Mouse (Mus musculus): ENCODE results near the gene Ddx39b. TPM values are rescaled to one million over a fixed set of nuclear protein-coding genes. Genes with fewer than 3 reads are reported as not detected.
"Not testable (repeated sequence)": the region's sequence is repeated elsewhere in the genome, so short reads cannot be mapped to it uniquely, and the experiment has no call there.

The Ddx39b gene
- polyA plus RNA-seq, 2 experiments: 127 to 199 TPM

GRCm38 (mm10) chr17:35226561-35227046 lies 14.9 kb upstream of the Ddx39b start:
- Histone ChIP-seq H3K4me1 (replicated peaks; ENCODE audit: control insufficient read depth in 2 of 2, insufficient read depth in 2 of 2, low read length in 1 of 2) (no peaks in the 10 kb centered on the region), H3K36me3 (replicated peaks; ENCODE audit: control insufficient read depth, insufficient read depth, low read depth) (peaks cover 14% of the 10 kb centered on the region)
- DNase-seq (ENCODE audit: low read depth in 3 of 3, low spot score in 3 of 3): no peak

DNA sequence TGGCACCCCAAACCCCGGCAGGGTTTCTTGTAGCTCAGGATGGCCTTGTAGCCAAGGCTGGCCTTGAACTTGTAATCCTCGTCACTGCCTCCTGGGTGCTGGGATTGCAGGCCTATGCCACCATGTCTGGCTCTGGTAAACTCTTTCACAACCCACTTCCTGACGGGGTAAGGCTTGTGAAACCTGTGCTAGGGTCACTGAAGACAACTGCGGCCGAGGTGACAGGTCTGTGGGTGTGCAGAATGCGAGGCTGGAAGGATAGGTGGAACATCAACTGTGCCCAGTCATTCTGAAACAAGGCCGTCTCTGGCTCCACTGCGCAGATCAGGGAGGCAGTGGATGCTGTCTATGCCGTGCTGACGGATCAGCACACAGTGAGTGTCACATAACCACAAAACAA lies 10.5 kb upstream of the Ddx39b start:
- ATAC-seq (ENCODE audit: insufficient read depth): no peak
- no peak overlapping the region for H3K4me2 ChIP-seq (ENCODE audit: low read depth)
- WGBS (ENCODE audit: insufficient replicate concordance): 76% methylated on average over 10 of the region's 10 CpGs

More at GRCm38 (mm10) chr17:35226561-35227046, 14.9 kb upstream of the Ddx39b start:
- H3K9ac ChIP-seq (replicated peaks): no peak overlapping the region
- no peak for ATAC-seq (ENCODE audit: insufficient read depth)
- H3K27ac ChIP-seq: no peak overlapping the region
- WGBS (ENCODE audit: insufficient replicate concordance): 63% methylated on average over 14 of the region's 14 CpGs
- H3K4me3 ChIP-seq (ENCODE audit: insufficient read depth in 1 of 2, low read depth in 2 of 2, low read length in 2 of 2): no peak overlapping the region
- no peak overlapping the region for H3K4me2 ChIP-seq (ENCODE audit: low read depth)
- H3K9me3 ChIP-seq (ENCODE audit: control insufficient read depth, low read length): no peaks in the 10 kb centered on the region
- H3K27me3 ChIP-seq (ENCODE audit: control insufficient read depth, insufficient read depth, low read length): no peaks in the 10 kb centered on the region
- TF ChIP-seq EP300 (IDR thresholded peaks at IDR 0.05; ENCODE audit: low read depth) (no peak), CTCF (IDR thresholded peaks at IDR 0.05; ENCODE audit: low read depth) (no peak)

GRCm38 (mm10) chr17:35232043-35232442 lies 9.5 kb upstream of the Ddx39b start:
- H3K4me3 ChIP-seq (ENCODE audit: insufficient read depth in 1 of 2, low read depth in 2 of 2, low read length in 2 of 2): no peak overlapping the region
- DNase-seq (ENCODE audit: low read depth in 3 of 3, low spot score in 3 of 3): peak; percentile 50 to 59 (median 57)
- no peak for ATAC-seq (ENCODE audit: insufficient read depth)
- H3K36me3 ChIP-seq (replicated peaks; ENCODE audit: control insufficient read depth, insufficient read depth, low read depth): peaks cover 16% of the 10 kb centered on the region
- peak overlapping the region; percentile 32 for H3K4me2 ChIP-seq (ENCODE audit: low read depth)
- TF ChIP-seq EP300 (IDR thresholded peaks at IDR 0.05; ENCODE audit: low read depth) (no peak), CTCF (IDR thresholded peaks at IDR 0.05; ENCODE audit: low read depth) (peak; percentile 96)
- peaks cover 0 to 5% of the 10 kb centered on the region in 2 experiments; a peak in 1 of 4 replicates for H3K4me1 ChIP-seq (replicated peaks; ENCODE audit: control insufficient read depth in 2 of 2, insufficient read depth in 2 of 2, low read length in 1 of 2)
- H3K27me3 ChIP-seq (ENCODE audit: control insufficient read depth, insufficient read depth, low read length): no peaks in the 10 kb centered on the region
- 8% methylated on average over 12 of the region's 12 CpGs for WGBS (ENCODE audit: insufficient replicate concordance)
- no peaks in the 10 kb centered on the region for H3K9me3 ChIP-seq (ENCODE audit: control insufficient read depth, low read length)
- no peak overlapping the region for H3K9ac ChIP-seq (replicated peaks)
- no peak overlapping the region for H3K27ac ChIP-seq

More for the DNA sequence above, 10.5 kb upstream of the Ddx39b start:
- H3K27me3 ChIP-seq (ENCODE audit: control insufficient read depth, insufficient read depth, low read length): no peaks in the 10 kb centered on the region
- TF ChIP-seq CTCF (IDR thresholded peaks at IDR 0.05; ENCODE audit: low read depth): no peak
- TF ChIP-seq EP300 (IDR thresholded peaks at IDR 0.05; ENCODE audit: low read depth): no peak
- no peak for DNase-seq (ENCODE audit: low read depth in 3 of 3, low spot score in 3 of 3)
- H3K4me3 ChIP-seq (ENCODE audit: insufficient read depth in 1 of 2, low read depth in 2 of 2, low read length in 2 of 2): no peak overlapping the region
- peaks cover 0 to 5% of the 10 kb centered on the region in 2 experiments; a peak in 1 of 4 replicates for H3K4me1 ChIP-seq (replicated peaks; ENCODE audit: control insufficient read depth in 2 of 2, insufficient read depth in 2 of 2, low read length in 1 of 2)
- H3K9me3 ChIP-seq (ENCODE audit: control insufficient read depth, low read length): no peaks in the 10 kb centered on the region
- peaks cover 16% of the 10 kb centered on the region for H3K36me3 ChIP-seq (replicated peaks; ENCODE audit: control insufficient read depth, insufficient read depth, low read depth)
- H3K9ac ChIP-seq (replicated peaks): no peak overlapping the region
- no peak overlapping the region for H3K27ac ChIP-seq

- H3K4me2 ChIP-seq (ENCODE audit: low read depth): peak overlapping the region; percentile 32
- H3K9ac ChIP-seq (replicated peaks): no peak overlapping the region
- peaks cover 16% of the 10 kb centered on the region for H3K36me3 ChIP-seq (replicated peaks; ENCODE audit: control insufficient read depth, insufficient read depth, low read depth)
- ATAC-seq (ENCODE audit: insufficient read depth) (no peak), DNase-seq (ENCODE audit: low read depth in 3 of 3, low spot score in 3 of 3) (no peak)
- H3K27ac ChIP-seq: no peak overlapping the region
- peaks cover 0 to 5% of the 10 kb centered on the region in 2 experiments; a peak in 1 of 4 replicates for H3K4me1 ChIP-seq (replicated peaks; ENCODE audit: control insufficient read depth in 2 of 2, insufficient read depth in 2 of 2, low read length in 1 of 2)
- TF ChIP-seq EP300 (IDR thresholded peaks at IDR 0.05; ENCODE audit: low read depth) (no peak), CTCF (IDR thresholded peaks at IDR 0.05; ENCODE audit: low read depth) (no peak)
- no peaks in the 10 kb centered on the region for H3K9me3 ChIP-seq (ENCODE audit: control insufficient read depth, low read length)
- no peaks in the 10 kb centered on the region for H3K27me3 ChIP-seq (ENCODE audit: control insufficient read depth, insufficient read depth, low read length)
- WGBS (ENCODE audit: insufficient replicate concordance): 60% methylated on average over 5 of the region's 5 CpGs
- no peak overlapping the region for H3K4me3 ChIP-seq (ENCODE audit: insufficient read depth in 1 of 2, low read depth in 2 of 2, low read length in 2 of 2)
Observed at GRCm38 (mm10) chr17:35232659-35233058, 8.9 kb upstream of the Ddx39b start.

- TF ChIP-seq CTCF (IDR thresholded peaks at IDR 0.05; ENCODE audit: low read depth): no peak
- TF ChIP-seq EP300 (IDR thresholded peaks at IDR 0.05; ENCODE audit: low read depth): no peak
- Histone ChIP-seq H3K4me2 (ENCODE audit: low read depth) (peak within 1 kb of the TSS; percentile 86), H3K4me1 (replicated peaks; ENCODE audit: control insufficient read depth in 2 of 2, insufficient read depth in 2 of 2, low read length in 1 of 2) (peaks cover 0 to 5% of the 10 kb centered on the region in 2 experiments; a peak in 1 of 4 replicates), H3K9ac (replicated peaks) (peak within 1 kb of the TSS; percentile 76), H3K36me3 (replicated peaks; ENCODE audit: control insufficient read depth, insufficient read depth, low read depth) (peaks cover 16% of the 10 kb centered on the region), H3K27ac (peak within 1 kb of the TSS; percentile 86; the same call in 1 of the 2 replicates), H3K27me3 (ENCODE audit: control insufficient read depth, insufficient read depth, low read length) (no peaks in the 10 kb centered on the region), H3K4me3 (ENCODE audit: insufficient read depth in 1 of 2, low read depth in 2 of 2, low read length in 2 of 2) (peak within 1 kb of the TSS; percentile 69; a peak in 3 of 4 replicates), H3K9me3 (ENCODE audit: control insufficient read depth, low read length) (no peaks in the 10 kb centered on the region)
- ATAC-seq (ENCODE audit: insufficient read depth): no peak
- WGBS (ENCODE audit: insufficient replicate concordance): 69% methylated on average over 18 of the region's 18 CpGs
- no peak for DNase-seq (ENCODE audit: low read depth in 3 of 3, low spot score in 3 of 3)
Observed at GRCm38 (mm10) chr17:35233114-35233980, 8.2 kb upstream of the Ddx39b start, which contains the start of gene Atp6v1g2. TSS of gene Atp6v1g2 (plus strand) at chr17:35233660.

- not testable (repeated sequence) for DNase-seq (ENCODE audit: low read depth in 3 of 3, low spot score in 3 of 3); ATAC-seq (ENCODE audit: insufficient read depth); H3K9ac ChIP-seq (replicated peaks); H3K9me3 ChIP-seq (ENCODE audit: control insufficient read depth, low read length); H3K27ac ChIP-seq; H3K27me3 ChIP-seq (ENCODE audit: control insufficient read depth, insufficient read depth, low read length); H3K4me1 ChIP-seq (replicated peaks; ENCODE audit: control insufficient read depth in 2 of 2, insufficient read depth in 2 of 2, low read length in 1 of 2)
- H3K4me2 ChIP-seq (ENCODE audit: low read depth): peak overlapping the region; percentile 86
- peaks cover 15% of the 10 kb centered on the region for H3K36me3 ChIP-seq (replicated peaks; ENCODE audit: control insufficient read depth, insufficient read depth, low read depth)
- WGBS (ENCODE audit: insufficient replicate concordance): 68% methylated on average over 7 of the region's 7 CpGs
- H3K4me3 ChIP-seq (ENCODE audit: insufficient read depth in 1 of 2, low read depth in 2 of 2, low read length in 2 of 2): peak overlapping the region in 1 of 2 experiments; percentile 69; a peak in 1 of 4 replicates
Observed at GRCm38 (mm10) chr17:35234090-35234489, 7.5 kb upstream of the Ddx39b start.
